Mouse (Mus musculus) C2C12 (cell line): ENCODE results near the gene Nop53. TPM values are rescaled to one million over a fixed set of nuclear protein-coding genes. Genes with fewer than 3 reads are reported as not detected.

ENCODE experiments used
- H3K27me3 ChIP-seq: one replicate; pipeline ENCODE4 v1.6.1; 2011; ENCODE audit not compliant: control insufficient read depth, insufficient read depth, insufficient read length
- H3K36me3 ChIP-seq: one replicate; pipeline ENCODE4 v1.6.1; 2011; ENCODE audit not compliant: control insufficient read depth, insufficient read depth
- H3K4me3 ChIP-seq: one replicate; pipeline ENCODE4 v1.5.1; 2011; ENCODE audit warnings: mild to moderate bottlenecking, control low read depth; ENCODE audit not compliant: poor library complexity, insufficient read depth, severe bottlenecking
- H3K79me2 ChIP-seq: one replicate; pipeline ENCODE4 v1.6.1; 2011; ENCODE audit not compliant: control insufficient read depth, insufficient read depth
- H3K79me3 ChIP-seq: one replicate; pipeline ENCODE4 v1.6.1; 2011; ENCODE audit warnings: low read depth, control low read depth
- H3ac ChIP-seq: one replicate; pipeline ENCODE3; 2011; ENCODE audit warnings: low read depth; ENCODE audit not compliant: control insufficient read depth, insufficient read length
- CEBPB ChIP-seq: IDR thresholded peaks from one replicate; pipeline ENCODE4 v1.6.1; 2011; ENCODE audit warnings: low read depth, mild to moderate bottlenecking, control low read depth, moderate library complexity
- CTCF ChIP-seq: IDR thresholded peaks from one replicate; pipeline ENCODE4 v1.5.1; 2011; ENCODE audit not compliant: control insufficient read depth, insufficient read depth, insufficient read length
- FOSL1 ChIP-seq: IDR thresholded peaks from one replicate; pipeline ENCODE4 v1.8.0; 2011; ENCODE audit warnings: mild to moderate bottlenecking, low read length; ENCODE audit not compliant: poor library complexity, insufficient read depth, severe bottlenecking
- MAX ChIP-seq: IDR thresholded peaks from one replicate; pipeline ENCODE4 v1.6.1; 2011; ENCODE audit warnings: mild to moderate bottlenecking, control low read depth
- MYOD1 ChIP-seq: IDR thresholded peaks from one replicate; pipeline ENCODE4 v1.6.1; 2011; ENCODE audit warnings: low read depth; ENCODE audit not compliant: control insufficient read depth, insufficient read length
- MYOG ChIP-seq: IDR thresholded peaks from one replicate; pipeline ENCODE4 v1.6.1; 2011; ENCODE audit not compliant: control insufficient read depth, insufficient read length; ENCODE audit errors: extremely low read depth
- USF1 ChIP-seq: IDR thresholded peaks from one replicate; pipeline ENCODE4 v1.6.1; 2011; ENCODE audit warnings: low read depth, mild to moderate bottlenecking, control low read depth, moderate library complexity
- polyA plus RNA-seq: library from polyadenylated mRNA; unstranded; fragments of >200 nt; fragmentation: generic; extraction: Trizol; gene quantifications from one replicate; pipeline ENCODE4 v1.2.1, GENCODE M21; 2012; ENCODE audit warnings: missing spikeins

The Nop53 gene
- polyA plus RNA-seq, 1 experiment: 228 TPM

GRCm38 (mm10) chr7:15937491-15937890, 8.4 kb downstream of the Nop53 start:
- no peak for TF ChIP-seq MYOG
- TF ChIP-seq USF1: no peak
- no peak for TF ChIP-seq MYOD1
- no peak for TF ChIP-seq FOSL1
- TF ChIP-seq MAX: no peak
- no peak for TF ChIP-seq CEBPB
- no peak for TF ChIP-seq CTCF
- no peak overlapping the region for H3K4me3 ChIP-seq
- no peaks in the 10 kb centered on the region for H3K27me3 ChIP-seq
- peaks cover 47% of the 10 kb centered on the region for H3K36me3 ChIP-seq
- H3ac ChIP-seq: no peak overlapping the region
- no peaks in the 10 kb centered on the region for H3K79me3 ChIP-seq
- peaks cover 8% of the 10 kb centered on the region for H3K79me2 ChIP-seq

- Histone ChIP-seq H3ac (no peak overlapping the region), H3K79me3 (no peaks in the 10 kb centered on the region), H3K79me2 (no peaks in the 10 kb centered on the region), H3K27me3 (no peaks in the 10 kb centered on the region), H3K4me3 (no peak overlapping the region), H3K36me3 (peaks cover 13% of the 10 kb centered on the region)
- TF ChIP-seq CEBPB (no peak), FOSL1 (no peak), MYOD1 (no peak), MAX (no peak), CTCF (no peak), USF1 (no peak), MYOG (no peak)
These were observed 12.2 kb downstream of the Nop53 start for GRCm38 (mm10) chr7:15933437-15934359.

- no peaks in the 10 kb centered on the region for H3K79me3 ChIP-seq
- peaks cover under 1% of the 10 kb centered on the region for H3K36me3 ChIP-seq
- TF ChIP-seq USF1: no peak
- TF ChIP-seq FOSL1: no peak
- TF ChIP-seq MYOD1: no peak
- TF ChIP-seq CTCF: no peak
- no peak for TF ChIP-seq MAX
- no peak for TF ChIP-seq MYOG
- TF ChIP-seq CEBPB: no peak
- H3ac ChIP-seq: no peak overlapping the region
- H3K4me3 ChIP-seq: no peak overlapping the region
- no peaks in the 10 kb centered on the region for H3K27me3 ChIP-seq
- no peaks in the 10 kb centered on the region for H3K79me2 ChIP-seq
These were observed 14.2 kb downstream of the Nop53 start for GRCm38 (mm10) chr7:15931635-15932034.

- Histone ChIP-seq H3K79me2 (no peaks in the 10 kb centered on the region), H3K27me3 (no peaks in the 10 kb centered on the region), H3K36me3 (no peaks in the 10 kb centered on the region), H3K4me3 (no peak overlapping the region), H3ac (no peak overlapping the region), H3K79me3 (no peaks in the 10 kb centered on the region)
- TF ChIP-seq USF1 (peak; percentile 41), FOSL1 (no peak), MYOG (no peak), MYOD1 (no peak), CEBPB (no peak)
These were observed 15.3 kb downstream of the Nop53 start for GRCm38 (mm10) chr7:15930543-15930942.

- H3K79me2 ChIP-seq: no peaks in the 10 kb centered on the region
- no peaks in the 10 kb centered on the region for H3K36me3 ChIP-seq
- no peaks in the 10 kb centered on the region for H3K79me3 ChIP-seq
- TF ChIP-seq CTCF (peak; percentile 77), FOSL1 (no peak)
- no peak overlapping the region for H3K4me3 ChIP-seq
- H3K27me3 ChIP-seq: no peaks in the 10 kb centered on the region
- no peak overlapping the region for H3ac ChIP-seq
These were observed 16.0 kb downstream of the Nop53 start for GRCm38 (mm10) chr7:15929910-15930309.
